Mouse (Mus musculus) kidney, embryonic 14.5 days (tissue): Measurements from ENCODE around the gene Fgf15. TPM values are rescaled to one million over a fixed set of nuclear protein-coding genes. Genes with fewer than 3 reads are reported as not detected.

Experiments used
- polyA plus RNA-seq: library from polyadenylated mRNA; unstranded; fragments of >200 nt; fragmentation: Nextera tagmentation; extraction: Ambion mirVana; gene quantifications from 2 replicates; pipeline ENCODE4 v1.2.1, GENCODE M21; 2014

Fgf15 gene
- polyA plus RNA-seq, 1 experiment from 2014 or later, result 2.2 TPM

Other genes with a start within 250 kb of the Fgf15 start
- gene Ano1, start 144.6 kb upstream of the Fgf15 start, polyA plus RNA-seq, result 24.7 and 48.8 TPM in 2 replicates
- gene Fgf3, start 58.4 kb upstream of the Fgf15 start, polyA plus RNA-seq, result 0.18 and 0.70 TPM in 2 replicates
- gene Fgf4, start 49.2 kb upstream of the Fgf15 start, polyA plus RNA-seq, result not detected in 2 replicates
- 19.2 and 20.3 TPM in 2 replicates for gene LTO1, start 18.6 kb downstream of the Fgf15 start, polyA plus RNA-seq
- gene Ccnd1, start 43.4 kb downstream of the Fgf15 start, polyA plus RNA-seq, result 231 and 315 TPM in 2 replicates